In the genomic region with DNA sequence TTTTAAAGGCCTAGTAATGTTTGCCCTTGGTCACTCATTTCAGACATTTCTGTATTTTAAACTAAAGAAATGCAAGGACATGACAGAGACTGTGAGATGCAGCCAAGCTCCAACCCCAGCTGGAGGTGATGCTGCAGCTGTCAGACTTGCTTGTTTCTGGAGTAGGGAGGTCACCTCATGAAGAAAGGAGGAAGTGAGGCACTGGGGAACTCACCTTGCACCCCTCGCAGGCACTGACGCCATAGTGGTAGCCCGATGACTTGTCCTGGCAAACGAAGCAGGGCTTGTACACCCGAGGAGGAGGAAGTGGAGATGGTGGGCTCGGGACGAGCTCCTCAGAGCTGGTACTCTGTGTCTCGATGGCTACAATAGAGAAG, we compare ENCODE assay signal across 19 mouse cellular contexts.
DNase-seq lines count a peak whose midpoint lies in the region; ATAC-seq lines count a peak whose summit lies in the region.
"Had no signal": no experiment of that assay in that cellular context is flagged by ENCODE, and none has a peak within 500 bp of the region (broad histone marks: within the 10 kb centered on the region; RNA-seq: fewer than 3 reads in every experiment).

No protein-coding gene starts in this region.

- H3K4me1 ChIP-seq in heart, embryonic 12.5 days (replicated peaks) = peaks cover 34% of the 10 kb centered on the region
- H3K4me1 ChIP-seq in heart, embryonic 10.5 days = peaks cover 13% of the 10 kb centered on the region
- H3K4me1 ChIP-seq in embryonic facial prominence, embryonic 10.5 days = peaks cover 14% of the 10 kb centered on the region
- H3K4me1 ChIP-seq in liver, embryonic 12.5 days = no peaks in the 10 kb centered on the region
- H3K4me1 ChIP-seq: forebrain, embryonic 12.5 days; liver, embryonic 15.5 days; midbrain, embryonic 12.5 days; stomach, embryonic 15.5 days had no signal

- no peak overlapping the region for H3K9ac ChIP-seq in heart, embryonic 12.5 days
- H3K9ac ChIP-seq in liver, embryonic 12.5 days = no peak overlapping the region
- H3K9ac ChIP-seq: forebrain, embryonic 12.5 days; liver, embryonic 15.5 days; midbrain, embryonic 12.5 days; stomach, embryonic 15.5 days had no signal

- H3K4me3 ChIP-seq in heart, embryonic 12.5 days = no peak overlapping the region
- H3K4me3 ChIP-seq in heart, embryonic 10.5 days = no peak overlapping the region
- H3K4me3 ChIP-seq in embryonic facial prominence, embryonic 10.5 days = no peak overlapping the region
- H3K4me3 ChIP-seq in liver, embryonic 12.5 days = no peak overlapping the region
- H3K4me3 ChIP-seq: forebrain, embryonic 12.5 days; liver, embryonic 15.5 days; midbrain, embryonic 12.5 days; stomach, embryonic 15.5 days had no signal

- no peak for DNase-seq in heart, embryonic 10.5 days (ENCODE audit: low spot score)
- peak; percentile 3 to 15 for DNase-seq in spleen, postnatal 36 days (ENCODE audit: low spot score in 2 of 2)
- DNase-seq in spleen, adult 18-20 months = no peak
- DNase-seq in embryonic facial prominence, embryonic 10.5 days (ENCODE audit: low spot score) = no peak
- DNase-seq in thymus, postnatal 4 days = no peak
- DNase-seq: adrenal gland, postnatal 25 days; gastrocnemius, postnatal 10 days; thymus, adult 2 months had no signal

- ATAC-seq in heart, embryonic 12.5 days (ENCODE audit: insufficient number of reproducible peaks, low FRiP score) = no peak
- no peak for ATAC-seq in liver, embryonic 12.5 days
- ATAC-seq: activated CD4-positive, CD25-positive, alpha-beta regulatory T cell, adult 4 months; hindbrain, postnatal 0 days; intestine, postnatal 0 days had no signal

- WGBS in heart, embryonic 12.5 days = 88% methylated on average over 8 of the region's 8 CpGs
- 82% methylated on average over 8 of the region's 8 CpGs for WGBS in heart, embryonic 10.5 days
- 92% methylated on average over 8 of the region's 8 CpGs for WGBS in embryonic facial prominence, embryonic 10.5 days
- 57% methylated on average over 8 of the region's 8 CpGs for WGBS in liver, embryonic 12.5 days (ENCODE audit: insufficient replicate concordance)

- peaks cover 17% of the 10 kb centered on the region for H3K36me3 ChIP-seq in heart, embryonic 12.5 days
- H3K36me3 ChIP-seq in heart, embryonic 10.5 days = peaks cover 23% of the 10 kb centered on the region; the same call in 1 of the 2 replicates
- peaks cover 16% of the 10 kb centered on the region for H3K36me3 ChIP-seq in embryonic facial prominence, embryonic 10.5 days (replicated peaks)
- peaks cover 4% of the 10 kb centered on the region; the same call in 1 of the 2 replicates for H3K36me3 ChIP-seq in liver, embryonic 12.5 days
- H3K36me3 ChIP-seq: forebrain, embryonic 12.5 days; liver, embryonic 15.5 days; midbrain, embryonic 12.5 days; stomach, embryonic 15.5 days had no signal

- H3K27me3 ChIP-seq in heart, embryonic 12.5 days (replicated peaks) = no peaks in the 10 kb centered on the region
- H3K27me3 ChIP-seq in heart, embryonic 10.5 days (ENCODE audit: insufficient read depth, poor library complexity, severe bottlenecking) = no peaks in the 10 kb centered on the region
- H3K27me3 ChIP-seq in embryonic facial prominence, embryonic 10.5 days (replicated peaks; ENCODE audit: low read depth, poor library complexity, severe bottlenecking) = no peaks in the 10 kb centered on the region
- no peaks in the 10 kb centered on the region for H3K27me3 ChIP-seq in liver, embryonic 12.5 days (replicated peaks)
- H3K27me3 ChIP-seq: forebrain, embryonic 12.5 days; liver, embryonic 15.5 days; midbrain, embryonic 12.5 days; stomach, embryonic 15.5 days had no signal

- no peaks in the 10 kb centered on the region for H3K9me3 ChIP-seq in heart, embryonic 12.5 days (replicated peaks)
- no peaks in the 10 kb centered on the region for H3K9me3 ChIP-seq in heart, embryonic 10.5 days
- H3K9me3 ChIP-seq in embryonic facial prominence, embryonic 10.5 days = no peaks in the 10 kb centered on the region
- no peaks in the 10 kb centered on the region for H3K9me3 ChIP-seq in liver, embryonic 12.5 days (replicated peaks)
- H3K9me3 ChIP-seq: forebrain, embryonic 12.5 days; liver, embryonic 15.5 days; midbrain, embryonic 12.5 days; stomach, embryonic 15.5 days had no signal

- H3K4me2 ChIP-seq in heart, embryonic 12.5 days = no peak overlapping the region
- no peak overlapping the region for H3K4me2 ChIP-seq in liver, embryonic 12.5 days
- H3K4me2 ChIP-seq: forebrain, embryonic 12.5 days; liver, embryonic 15.5 days; midbrain, embryonic 12.5 days; stomach, embryonic 15.5 days had no signal

- H3K27ac ChIP-seq in heart, embryonic 12.5 days (ENCODE audit: poor library complexity, severe bottlenecking) = peak overlapping the region; percentile 3
- no peak overlapping the region for H3K27ac ChIP-seq in heart, embryonic 10.5 days
- 0 out of 2 replicates have a peak overlapping the region, but pooled peaks have one; percentile 24 for H3K27ac ChIP-seq in embryonic facial prominence, embryonic 10.5 days (replicated peaks)
- no peak overlapping the region for H3K27ac ChIP-seq in liver, embryonic 12.5 days
- H3K27ac ChIP-seq: forebrain, embryonic 12.5 days; hindbrain, postnatal 0 days; kidney, postnatal 0 days; liver, embryonic 15.5 days; macrophage; midbrain, embryonic 12.5 days; stomach, embryonic 15.5 days had no signal

Comparison
In these comparisons a context has a peak if more than half of its experiments do, and no peak if none do; other contexts are left out.
1. H3K27ac ChIP-seq: peak in heart, embryonic 12.5 days (single experiment) and embryonic facial prominence, embryonic 10.5 days (single experiment); none in heart, embryonic 10.5 days (single experiment) and liver, embryonic 12.5 days (single experiment).
2. DNase-seq: peak in spleen, postnatal 36 days (2 of 2); none in heart, embryonic 10.5 days (single experiment), spleen, adult 18-20 months (0 of 2), embryonic facial prominence, embryonic 10.5 days (single experiment) and thymus, postnatal 4 days (single experiment).